ENCODE assay signal across 17 mouse cellular contexts in the genomic region with DNA sequence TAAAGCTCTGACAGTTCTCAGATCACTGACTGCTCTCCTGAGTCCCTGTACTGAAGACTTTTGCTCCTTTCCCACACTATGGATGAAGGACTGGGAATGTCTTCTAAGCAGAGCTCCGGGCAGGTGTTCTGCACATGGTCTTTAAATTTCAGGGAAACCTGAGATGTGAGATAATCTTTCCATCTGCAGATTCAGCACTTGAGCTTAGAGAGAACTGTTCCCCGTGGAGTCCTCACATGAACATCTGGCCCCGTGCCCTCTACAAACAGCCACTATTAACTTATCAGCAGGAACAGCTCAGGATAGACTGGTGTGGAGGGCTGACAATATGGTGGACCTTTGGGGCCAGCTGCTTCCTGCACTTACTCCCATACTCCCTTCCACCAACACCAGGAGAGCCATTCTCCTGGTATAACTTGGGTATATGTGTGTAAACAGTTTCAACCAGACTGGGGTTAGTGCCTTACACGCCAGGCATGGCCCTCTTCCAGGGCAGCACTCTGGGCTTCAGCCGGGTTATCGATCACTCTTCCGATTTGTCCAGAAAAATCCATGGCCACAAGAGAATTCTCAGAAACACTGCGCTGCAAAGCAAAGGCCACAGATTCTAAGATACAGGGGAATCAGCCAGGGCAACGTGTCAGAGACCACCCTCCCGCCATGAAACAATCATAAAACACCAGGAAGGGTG. TPM values are rescaled to one million over a fixed set of nuclear protein-coding genes. Genes with fewer than 3 reads are reported as not detected.
DNase-seq lines count a peak whose midpoint lies in the region; ATAC-seq and TF ChIP-seq lines count a peak whose summit lies in the region.
"Had no signal": no experiment of that assay in that cellular context is flagged by ENCODE, and none has a peak within 500 bp of the region (broad histone marks: within the 10 kb centered on the region; RNA-seq: fewer than 3 reads in every experiment).

No protein-coding gene starts in this region.

- dilution Hi-C loops in CH12.LX (cut with MboI; ENCODE audit: extremely low pct_ligation_motif_present, extremely low pct_unique_long_range_greater_than_20kb, low sequenced_read_pairs), result no loop called here

- no peak for ATAC-seq in heart, embryonic 13.5 days (ENCODE audit: extremely low read depth, insufficient number of reproducible peaks, low FRiP score, low TSS enrichment)
- peak; percentile 72 for ATAC-seq in limb, embryonic 11.5 days (ENCODE audit: insufficient number of reproducible peaks, low FRiP score, low TSS enrichment, low read depth)
- no peak for ATAC-seq in hindbrain, embryonic 16.5 days
- ATAC-seq: midbrain, embryonic 15.5 days had no signal

- 79% methylated on average over 10 of the region's 10 CpGs for WGBS in heart, embryonic 13.5 days
- 82% methylated on average over 10 of the region's 10 CpGs for WGBS in limb, embryonic 11.5 days
- 87% methylated on average over 10 of the region's 10 CpGs for WGBS in hindbrain, embryonic 16.5 days

- TF ChIP-seq RAD21 in CH12.LX (IDR thresholded peaks at IDR 0.05; ENCODE audit: low read depth, low read length), result no peak

- H3K27me3 ChIP-seq in heart, embryonic 13.5 days (replicated peaks), result no peaks in the 10 kb centered on the region
- H3K27me3 ChIP-seq in CH12.LX (replicated peaks), result no peaks in the 10 kb centered on the region
- no peaks in the 10 kb centered on the region for H3K27me3 ChIP-seq in limb, embryonic 11.5 days (ENCODE audit: control insufficient read depth, insufficient read depth, low read length)
- H3K27me3 ChIP-seq in hindbrain, embryonic 16.5 days (replicated peaks; ENCODE audit: control insufficient read depth, insufficient read depth, low read length), result no peaks in the 10 kb centered on the region
- H3K27me3 ChIP-seq: lung, embryonic 15.5 days; midbrain, embryonic 15.5 days had no signal

- H3K36me3 ChIP-seq in heart, embryonic 13.5 days, result peaks cover 96% of the 10 kb centered on the region
- H3K36me3 ChIP-seq in CH12.LX (replicated peaks in 1 of 2; ENCODE audit: control insufficient read depth in 1 of 2, insufficient read depth in 1 of 2, low read length in 1 of 2), result peaks cover 50 to 81% of the 10 kb centered on the region in 2 experiments
- peaks cover 14% of the 10 kb centered on the region; the same call in 1 of the 2 replicates for H3K36me3 ChIP-seq in limb, embryonic 11.5 days (ENCODE audit: control insufficient read depth, insufficient read depth, low read length)
- peaks cover 3% of the 10 kb centered on the region; the same call in 1 of the 2 replicates for H3K36me3 ChIP-seq in hindbrain, embryonic 16.5 days (ENCODE audit: control insufficient read depth, insufficient read depth, low read length)

- TF ChIP-seq CTCF in CH12.LX (conservative IDR thresholded peaks at IDR 0.05 in 1 of 2, IDR thresholded peaks at IDR 0.05 in 1 of 2; ENCODE audit: low read depth in 2 of 2, low read length in 2 of 2), result no peak

- in situ Hi-C loops in CH12.LX (cut with MboI; ENCODE audit: low pct_ligation_motif_present, low pct_unique_long_range_greater_than_20kb, low sequenced_read_pairs), result no loop called here

- H3K4me3 ChIP-seq in heart, embryonic 13.5 days, result no peak overlapping the region
- no peak overlapping the region for H3K4me3 ChIP-seq in CH12.LX (replicated peaks in 1 of 3; ENCODE audit: low read depth in 2 of 3, low read length in 2 of 3, poor library complexity in 1 of 3)
- H3K4me3 ChIP-seq in limb, embryonic 11.5 days (ENCODE audit: low read depth, low read length), result no peak overlapping the region
- H3K4me3 ChIP-seq in hindbrain, embryonic 16.5 days (ENCODE audit: low read length), result no peak overlapping the region
- H3K4me3 ChIP-seq: hindbrain, embryonic 13.5 days; lung, embryonic 15.5 days; midbrain, embryonic 15.5 days had no signal

- peak overlapping the region; percentile 65 for H3K27ac ChIP-seq in heart, embryonic 13.5 days (replicated peaks)
- no peak overlapping the region for H3K27ac ChIP-seq in CH12.LX (ENCODE audit: insufficient read depth, low read depth)
- 0 out of 2 replicates have a peak overlapping the region, but pooled peaks have one; percentile 51 for H3K27ac ChIP-seq in limb, embryonic 11.5 days (replicated peaks; ENCODE audit: low read depth, low read length)
- no peak overlapping the region for H3K27ac ChIP-seq in hindbrain, embryonic 16.5 days (ENCODE audit: low read depth, low read length)
- H3K27ac ChIP-seq: hindbrain, embryonic 13.5 days; lung, embryonic 15.5 days; midbrain, embryonic 15.5 days had no signal

- DNase-seq in heart, adult 18-20 months, result no peak
- peak; percentile 49 for DNase-seq in 3T3-L1 (ENCODE audit: low read depth, low spot score)
- no peak for DNase-seq in CH12.LX (ENCODE audit: extremely low read depth)
- peak; percentile 31 for DNase-seq in limb, embryonic 11.5 days (ENCODE audit: low spot score)
- DNase-seq in cerebellum, postnatal 25 days, result no peak
- DNase-seq: adrenal gland, postnatal 25 days; cerebellum, postnatal 10 days; kidney, adult 11 months; kidney, postnatal 36 days; right cerebral cortex, postnatal 14 days; thymus, postnatal 36 days had no signal

- peaks cover 66% of the 10 kb centered on the region for H3K4me1 ChIP-seq in heart, embryonic 13.5 days
- peaks cover 23 to 48% of the 10 kb centered on the region in 2 experiments for H3K4me1 ChIP-seq in CH12.LX (ENCODE audit: control insufficient read depth in 1 of 2, insufficient read depth in 2 of 2)
- no peaks in the 10 kb centered on the region; the same call in none of the 2 replicates for H3K4me1 ChIP-seq in limb, embryonic 11.5 days (ENCODE audit: control insufficient read depth, insufficient read depth, low read length)
- no peaks in the 10 kb centered on the region for H3K4me1 ChIP-seq in hindbrain, embryonic 16.5 days (ENCODE audit: control insufficient read depth, insufficient read depth, low read depth, low read length)
- H3K4me1 ChIP-seq: midbrain, embryonic 15.5 days had no signal

- no peaks in the 10 kb centered on the region for H3K9me3 ChIP-seq in heart, embryonic 13.5 days
- no peaks in the 10 kb centered on the region for H3K9me3 ChIP-seq in CH12.LX (replicated peaks; ENCODE audit: low read length)
- H3K9me3 ChIP-seq in limb, embryonic 11.5 days (ENCODE audit: control insufficient read depth, low read length), result no peaks in the 10 kb centered on the region
- no peaks in the 10 kb centered on the region for H3K9me3 ChIP-seq in hindbrain, embryonic 16.5 days (ENCODE audit: control insufficient read depth, low read length)
- H3K9me3 ChIP-seq: hindbrain, embryonic 13.5 days; lung, embryonic 15.5 days; midbrain, embryonic 15.5 days had no signal

- H3K79me2 ChIP-seq in CH12.LX (replicated peaks; ENCODE audit: control insufficient read depth, extremely low read depth, insufficient read depth, poor library complexity, severe bottlenecking), result no peaks in the 10 kb centered on the region; the same call in 1 of the 2 replicates

- peak; percentile 16; the same call in 1 of the 2 replicates for TF ChIP-seq POLR2A in CH12.LX (IDR thresholded peaks at IDR 0.05; ENCODE audit: low read depth, low read length)

- TF ChIP-seq EP300 in CH12.LX (IDR thresholded peaks at IDR 0.05; ENCODE audit: low read length), result no peak

- H3K4me2 ChIP-seq in heart, embryonic 13.5 days, result no peak overlapping the region
- no peak overlapping the region for H3K4me2 ChIP-seq in CH12.LX (ENCODE audit: insufficient read depth, low read depth, poor library complexity, severe bottlenecking)
- H3K4me2 ChIP-seq in limb, embryonic 11.5 days (ENCODE audit: low read depth, severe bottlenecking), result no peak overlapping the region
- no peak overlapping the region for H3K4me2 ChIP-seq in hindbrain, embryonic 16.5 days (ENCODE audit: low read length)
- H3K4me2 ChIP-seq: hindbrain, embryonic 13.5 days; lung, embryonic 15.5 days; midbrain, embryonic 15.5 days had no signal

- no peak overlapping the region for H3K9ac ChIP-seq in heart, embryonic 13.5 days
- H3K9ac ChIP-seq in CH12.LX (ENCODE audit: insufficient read depth, low read depth), result no peak overlapping the region
- no peak overlapping the region for H3K9ac ChIP-seq in limb, embryonic 11.5 days (ENCODE audit: low read length)
- no peak overlapping the region for H3K9ac ChIP-seq in hindbrain, embryonic 16.5 days (ENCODE audit: low read depth, low read length)
- H3K9ac ChIP-seq: hindbrain, embryonic 13.5 days; lung, embryonic 15.5 days; midbrain, embryonic 15.5 days had no signal

TF ChIP-seq in CH12.LX, 34 proteins besides CTCF, POLR2A, EP300 and RAD21:
- TF ChIP-seq NRF1 (IDR thresholded peaks at IDR 0.05; ENCODE audit: low read depth, low read length) (no peak), SIN3A (IDR thresholded peaks at IDR 0.05; ENCODE audit: low read length) (no peak), MAFK (IDR thresholded peaks at IDR 0.05; ENCODE audit: insufficient replicate concordance, low read length) (no peak), JUND (conservative IDR thresholded peaks at IDR 0.05; ENCODE audit: low read depth, low read length) (no peak), MEF2A (IDR thresholded peaks at IDR 0.05; ENCODE audit: borderline replicate concordance, low read depth, low read length) (no peak), PAX5 (IDR thresholded peaks at IDR 0.05; ENCODE audit: low read length) (no peak), MYC (IDR thresholded peaks at IDR 0.05; ENCODE audit: low read depth, low read length) (no peak), GABPA (IDR thresholded peaks at IDR 0.05; ENCODE audit: insufficient replicate concordance, low read depth, low read length) (no peak), IRF4 (IDR thresholded peaks at IDR 0.05; ENCODE audit: low read depth, low read length) (no peak), TBP (conservative IDR thresholded peaks at IDR 0.05; ENCODE audit: low read depth, low read length) (no peak), HCFC1 (IDR thresholded peaks at IDR 0.05; ENCODE audit: low read depth, low read length) (no peak), BHLHE40 (IDR thresholded peaks at IDR 0.05; ENCODE audit: low read depth, low read length) (no peak), JUN (IDR thresholded peaks at IDR 0.05; ENCODE audit: insufficient read depth, low read depth, low read length) (no peak), ZKSCAN1 (IDR thresholded peaks at IDR 0.05; ENCODE audit: borderline replicate concordance, low read depth, low read length) (no peak)

RNA-seq across cellular contexts. Expression of a gene that starts 39.5 kb away (rescaled TPM):
- 64.6 and 78.2 TPM in 2 replicates for polyA plus RNA-seq in heart, embryonic 13.5 days (2015; fragmentation: Nextera tagmentation; extraction: Ambion mirVana)
- 1 to 10 TPM; 1.3 to 1.9 TPM for total RNA-seq in heart, adult 18-20 months (2021)
- total RNA-seq in CH12.LX (2012; rRNA removed) (not detected in 2 replicates), CH12.LX (2014; rRNA removed) (0.17 and 0.19 TPM in 2 replicates)
- polyA plus RNA-seq in CH12.LX (2012; ENCODE audit: insufficient read length, low read depth), result 0.12 and 0.33 TPM in 2 replicates
- polyA plus RNA-seq in limb, embryonic 11.5 days (2014; fragmentation: Nextera tagmentation; extraction: Ambion mirVana), result 9.2 and 10.2 TPM in 2 replicates
- 10.6 and 11.9 TPM in 2 replicates for polyA plus RNA-seq in hindbrain, embryonic 16.5 days (2015; fragmentation: Nextera tagmentation; extraction: Ambion mirVana)
- total RNA-seq: megakaryocyte progenitor cell, adult 5-6 weeks had no signal

Comparison
In these comparisons a context has a peak if more than half of its experiments do, and no peak if none do; other contexts are left out.
1. H3K27ac ChIP-seq: peak in heart, embryonic 13.5 days (single experiment) and limb, embryonic 11.5 days (single experiment); none in CH12.LX (single experiment) and hindbrain, embryonic 16.5 days (single experiment).
2. DNase-seq: peak in 3T3-L1 (single experiment) and limb, embryonic 11.5 days (single experiment); none in heart, adult 18-20 months (0 of 2), CH12.LX (single experiment) and cerebellum, postnatal 25 days (0 of 2).